8 mouse cellular contexts compared by ENCODE assay signal in the genomic region with DNA sequence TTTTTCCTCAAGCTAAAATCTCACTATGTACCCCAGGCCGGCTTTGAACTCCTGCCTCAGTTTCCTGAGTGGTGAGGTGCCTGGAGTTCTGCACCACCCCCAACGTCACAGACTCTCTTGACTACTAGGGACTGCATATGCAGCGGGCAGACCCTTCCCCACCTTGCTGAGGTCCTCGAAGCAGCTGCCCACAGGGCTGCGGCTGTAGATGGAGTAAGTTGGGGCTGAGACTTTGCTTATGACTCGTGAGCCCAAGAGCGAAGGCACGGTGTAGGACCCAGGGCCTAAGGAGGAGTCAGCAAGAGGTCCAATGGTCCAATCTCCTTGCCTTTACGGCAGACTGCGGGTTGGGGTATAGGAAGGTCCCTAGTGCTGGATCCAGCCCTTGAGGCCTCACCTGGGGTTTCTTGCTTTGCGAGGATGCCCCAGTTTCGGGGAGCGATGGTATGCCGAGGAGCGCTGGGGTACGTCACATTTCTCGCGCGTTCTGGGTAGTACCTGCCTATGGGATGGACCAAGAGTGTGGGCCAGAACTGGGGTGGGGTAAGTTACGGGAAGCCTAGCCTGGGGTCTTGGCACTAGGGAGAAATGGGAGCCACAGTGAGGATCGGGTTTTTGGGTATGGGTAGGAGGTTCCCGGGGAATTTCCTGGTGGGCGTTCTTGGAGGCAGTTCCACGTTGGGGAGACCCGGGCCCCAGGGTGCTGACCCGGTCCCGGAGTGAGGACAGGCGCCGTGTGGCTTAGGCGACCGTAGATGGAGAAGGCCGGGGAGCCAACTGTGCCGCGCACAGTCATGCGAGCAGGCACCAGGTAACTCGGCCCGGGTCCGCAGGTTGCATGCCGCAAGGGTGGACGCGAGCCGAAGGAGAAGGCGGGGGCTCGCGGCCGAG. TPM values are rescaled to one million over a fixed set of nuclear protein-coding genes. Genes with fewer than 3 reads are reported as not detected.
DNase-seq lines count a peak whose midpoint lies in the region; ATAC-seq and TF ChIP-seq lines count a peak whose summit lies in the region.

No protein-coding gene starts in this region.

- DNase-seq in lung, adult 2 months: no peak
- no peak for DNase-seq in lung, adult 18-20 months
- no peak for DNase-seq in intestine, embryonic 14.5 days (ENCODE audit: low spot score)
- DNase-seq in naive thymus-derived CD4-positive, alpha-beta T cell, adult 2 months (ENCODE audit: low read depth): peak; percentile 28
- no peak for DNase-seq in ovary, adult 18-20 months (ENCODE audit: low spot score)
- DNase-seq in adipocyte (ENCODE audit: low spot score): no peak

- H3K9ac ChIP-seq in embryonic facial prominence, embryonic 13.5 days: peak overlapping the region; percentile 61
- H3K9ac ChIP-seq in intestine, embryonic 14.5 days (ENCODE audit: low read length): 0 out of 2 replicates have a peak overlapping the region, but pooled peaks have one; percentile 21

- peaks cover 2% of the 10 kb centered on the region; the same call in 1 of the 2 replicates for H3K4me1 ChIP-seq in lung, adult 2 months (ENCODE audit: control insufficient read depth, insufficient read depth, low read length)
- H3K4me1 ChIP-seq in embryonic facial prominence, embryonic 13.5 days: peaks cover 35% of the 10 kb centered on the region
- peaks cover 26% of the 10 kb centered on the region for H3K4me1 ChIP-seq in intestine, embryonic 14.5 days (replicated peaks; ENCODE audit: control insufficient read depth, insufficient read depth, low read length)

- H3K4me2 ChIP-seq in embryonic facial prominence, embryonic 13.5 days: peak overlapping the region; percentile 72
- H3K4me2 ChIP-seq in intestine, embryonic 14.5 days (ENCODE audit: low read length): peak overlapping the region; percentile 57

- WGBS in lung, adult 2 months: 20% methylated on average over 46 of the region's 46 CpGs
- WGBS in embryonic facial prominence, embryonic 13.5 days: 9% methylated on average over 46 of the region's 46 CpGs
- WGBS in intestine, embryonic 14.5 days: 15% methylated on average over 46 of the region's 46 CpGs

- H3K36me3 ChIP-seq in embryonic facial prominence, embryonic 13.5 days: no peaks in the 10 kb centered on the region
- no peaks in the 10 kb centered on the region for H3K36me3 ChIP-seq in intestine, embryonic 14.5 days (ENCODE audit: control insufficient read depth, insufficient read depth, low read length)

- no peak for ATAC-seq in embryonic facial prominence, embryonic 13.5 days (ENCODE audit: insufficient number of reproducible peaks, insufficient read depth, low FRiP score, low TSS enrichment, low read depth)
- ATAC-seq in intestine, embryonic 14.5 days (replicated peaks; ENCODE audit: low FRiP score, low TSS enrichment, low read depth): no peak
- no peak for ATAC-seq in erythroid progenitor cell, adult 5-6 weeks (replicated peaks; ENCODE audit: low FRiP score, poor library complexity, severe bottlenecking)

- H3K9me3 ChIP-seq in embryonic facial prominence, embryonic 13.5 days: no peaks in the 10 kb centered on the region
- no peaks in the 10 kb centered on the region for H3K9me3 ChIP-seq in intestine, embryonic 14.5 days (ENCODE audit: control insufficient read depth, low read length)

- peak overlapping the region; percentile 45 for H3K4me3 ChIP-seq in lung, adult 2 months (replicated peaks; ENCODE audit: extremely low read depth, low read depth, low read length)
- H3K4me3 ChIP-seq in embryonic facial prominence, embryonic 13.5 days: peak overlapping the region; percentile 43
- H3K4me3 ChIP-seq in intestine, embryonic 14.5 days (ENCODE audit: low read depth, low read length): peak overlapping the region; percentile 29

- peaks cover 65% of the 10 kb centered on the region for H3K27me3 ChIP-seq in embryonic facial prominence, embryonic 13.5 days
- peaks cover 46% of the 10 kb centered on the region for H3K27me3 ChIP-seq in intestine, embryonic 14.5 days (replicated peaks; ENCODE audit: control insufficient read depth, insufficient read depth, low read length)

- peak; percentile 11; the same call in 1 of the 2 replicates for TF ChIP-seq POLR2A in lung, adult 2 months (IDR thresholded peaks at IDR 0.05; ENCODE audit: borderline replicate concordance, extremely low read depth, low read depth, low read length)

- no peak overlapping the region for H3K27ac ChIP-seq in embryonic facial prominence, embryonic 13.5 days
- no peak overlapping the region for H3K27ac ChIP-seq in intestine, embryonic 14.5 days (ENCODE audit: low read depth)

- no peak for TF ChIP-seq CTCF in lung, adult 2 months (IDR thresholded peaks at IDR 0.05; ENCODE audit: insufficient read depth, low read length)

RNA-seq across cellular contexts. Expression of gene Odf3b, which starts 0.9 kb away (rescaled TPM):
- 106 and 138 TPM in 2 replicates for polyA plus RNA-seq in lung, adult 2 months (2012; rRNA removed)
- polyA plus RNA-seq in embryonic facial prominence, embryonic 13.5 days (2015; fragmentation: Nextera tagmentation; extraction: Ambion mirVana): 0.54 and 0.93 TPM in 2 replicates
- polyA plus RNA-seq in intestine, embryonic 14.5 days (2014; fragmentation: Nextera tagmentation; extraction: Ambion mirVana): 0.34 TPM in 1 of 2 replicates, not detected in the other
- total RNA-seq in erythroid progenitor cell, adult 5-6 weeks (2015; ENCODE audit: low replicate concordance): not detected in 2 replicates
- not detected in 2 replicates for total RNA-seq in erythroid progenitor cell, adult 5-6 weeks (2017; ENCODE audit: low replicate concordance)

RNA-seq across cellular contexts. Expression of gene Tymp, which starts 1.3 kb away (rescaled TPM):
- 14.4 and 21.5 TPM in 2 replicates for polyA plus RNA-seq in lung, adult 2 months (2012; rRNA removed)
- 1.4 and 1.6 TPM in 2 replicates for polyA plus RNA-seq in embryonic facial prominence, embryonic 13.5 days (2015; fragmentation: Nextera tagmentation; extraction: Ambion mirVana)
- 1.2 and 1.5 TPM in 2 replicates for polyA plus RNA-seq in intestine, embryonic 14.5 days (2014; fragmentation: Nextera tagmentation; extraction: Ambion mirVana)
- total RNA-seq in erythroid progenitor cell, adult 5-6 weeks (2015; ENCODE audit: low replicate concordance): not detected in 2 replicates
- not detected in 2 replicates for total RNA-seq in erythroid progenitor cell, adult 5-6 weeks (2017; ENCODE audit: low replicate concordance)

RNA-seq across cellular contexts. Expression of gene Sco2, which starts 4.5 kb away (rescaled TPM):
- 57.7 and 65.5 TPM in 2 replicates for polyA plus RNA-seq in lung, adult 2 months (2012; rRNA removed)
- polyA plus RNA-seq in embryonic facial prominence, embryonic 13.5 days (2015; fragmentation: Nextera tagmentation; extraction: Ambion mirVana): 4.6 and 4.7 TPM in 2 replicates
- 12.3 and 14.6 TPM in 2 replicates for polyA plus RNA-seq in intestine, embryonic 14.5 days (2014; fragmentation: Nextera tagmentation; extraction: Ambion mirVana)
- total RNA-seq in erythroid progenitor cell, adult 5-6 weeks (2015; ENCODE audit: low replicate concordance): 2.9 TPM in 1 of 2 replicates, not detected in the other
- total RNA-seq in erythroid progenitor cell, adult 5-6 weeks (2017; ENCODE audit: low replicate concordance): 0.23 and 5.1 TPM in 2 replicates

RNA-seq across cellular contexts. Expression of gene Klhdc7b, which starts 6.5 kb away (rescaled TPM):
- polyA plus RNA-seq in lung, adult 2 months (2012; rRNA removed): 0.03 and 0.07 TPM in 2 replicates
- polyA plus RNA-seq in embryonic facial prominence, embryonic 13.5 days (2015; fragmentation: Nextera tagmentation; extraction: Ambion mirVana): not detected in 2 replicates
- polyA plus RNA-seq in intestine, embryonic 14.5 days (2014; fragmentation: Nextera tagmentation; extraction: Ambion mirVana): not detected in 2 replicates
- total RNA-seq in erythroid progenitor cell, adult 5-6 weeks (2015; ENCODE audit: low replicate concordance): not detected in 2 replicates
- total RNA-seq in erythroid progenitor cell, adult 5-6 weeks (2017; ENCODE audit: low replicate concordance): not detected in 2 replicates

RNA-seq across cellular contexts. Expression of gene Ncaph2, which starts 22.7 kb away (rescaled TPM):
- polyA plus RNA-seq in lung, adult 2 months (2012; rRNA removed): 105 and 117 TPM in 2 replicates
- 164 and 188 TPM in 2 replicates for polyA plus RNA-seq in embryonic facial prominence, embryonic 13.5 days (2015; fragmentation: Nextera tagmentation; extraction: Ambion mirVana)
- polyA plus RNA-seq in intestine, embryonic 14.5 days (2014; fragmentation: Nextera tagmentation; extraction: Ambion mirVana): 157 and 170 TPM in 2 replicates
- 195 and 215 TPM in 2 replicates for total RNA-seq in erythroid progenitor cell, adult 5-6 weeks (2015; ENCODE audit: low replicate concordance)
- total RNA-seq in erythroid progenitor cell, adult 5-6 weeks (2017; ENCODE audit: low replicate concordance): 221 and 330 TPM in 2 replicates

Comparison
In these comparisons a context has a peak if more than half of its experiments do, and no peak if none do; other contexts are left out.
1. RNA of gene Odf3b, which starts 0.9 kb away (polyA plus RNA-seq): 106 to 138 TPM in lung, adult 2 months; 0.54 to 0.93 TPM in embryonic facial prominence, embryonic 13.5 days and 0.34 TPM in intestine, embryonic 14.5 days; every median in the first group is over 10 times any median in the second.
2. Peak in every context shown above with its lines, with median percentiles within 50 percentile points of each other: H3K4me3 ChIP-seq.